Mouse (Mus musculus) stomach, postnatal 0 days (tissue): ENCODE data around the gene 1700028K03Rik. TPM values are rescaled to one million over a fixed set of nuclear protein-coding genes. Genes with fewer than 3 reads are reported as not detected.

ENCODE experiments used
- ATAC-seq: fragments of 200-750 bp; cut with Nextera tagmentation; 2 replicates; pipeline ENCODE4 v1.8.0; 2017; ENCODE audit not compliant: low FRiP score, low TSS enrichment
- DNase-seq: peaks from one replicate; pipeline ENCODE4 v3.0.0-alpha.2; 2016; ENCODE audit warnings: low spot score
- H3K27ac ChIP-seq: fragments of 300-500 bp; sonication (generic); replicated peaks from 2 replicates; pipeline ENCODE4 v1.5.1; 2014; ENCODE audit warnings: mild to moderate bottlenecking, control low read depth
- H3K27me3 ChIP-seq: fragments of 300-500 bp; sonication (generic); 2 replicates; pipeline ENCODE4 v1.6.1; 2014; ENCODE audit warnings: low read length; ENCODE audit not compliant: control insufficient read depth, insufficient read depth
- H3K36me3 ChIP-seq: fragments of 300-500 bp; sonication (generic); 2 replicates; pipeline ENCODE4 v1.6.1; 2014; ENCODE audit warnings: low read length, mixed read lengths; ENCODE audit not compliant: control insufficient read depth, insufficient read depth
- H3K4me1 ChIP-seq: fragments of 300-500 bp; sonication (generic); replicated peaks from 2 replicates; pipeline ENCODE4 v1.6.1; 2014; ENCODE audit warnings: antibody characterized with exemption; ENCODE audit not compliant: control insufficient read depth, insufficient read depth
- H3K4me2 ChIP-seq: fragments of 300-500 bp; sonication (generic); replicated peaks from 2 replicates; pipeline ENCODE4 v1.6.1; 2014; ENCODE audit warnings: low read depth, mild to moderate bottlenecking, control low read depth, moderate library complexity
- H3K4me3 ChIP-seq: fragments of 300-500 bp; sonication (generic); 2 replicates; pipeline ENCODE4 v1.5.1; 2014; ENCODE audit warnings: low read depth, low read length, control low read depth
- H3K9ac ChIP-seq: fragments of 300-500 bp; sonication (generic); 2 replicates; pipeline ENCODE4 v1.6.1; 2014; ENCODE audit warnings: mild to moderate bottlenecking, low read length, control low read depth, mixed read lengths
- H3K9me3 ChIP-seq: fragments of 300-500 bp; sonication (generic); 2 replicates; pipeline ENCODE4 v1.6.1; 2016; ENCODE audit warnings: low read length; ENCODE audit not compliant: control insufficient read depth
- CTCF ChIP-seq: IDR thresholded peaks from 2 replicates; pipeline ENCODE4 v1.5.1; 2016; ENCODE audit warnings: antibody characterized with exemption, low read depth, mild to moderate bottlenecking, moderate library complexity
- EP300 ChIP-seq: optimal IDR thresholded peaks from 2 replicates; pipeline ENCODE3; 2016; ENCODE audit warnings: antibody characterized with exemption
- WGBS: fragments of 180-500 bp; shearing (Covaris S2); extraction: QIAGEN DNeasy Blood & Tissue Kit; methylation state at CpG from one replicate; pipeline ENCODE4 v1.1.7; 2014; 5-methylcytosine and 5-hydroxymethylcytosine counted together
- polyA plus RNA-seq: library from polyadenylated mRNA; unstranded; fragments of >200 nt; fragmentation: Nextera tagmentation; extraction: Ambion mirVana; gene quantifications from 2 replicates; pipeline ENCODE4 v1.2.1, GENCODE M21; 2015

Gene 1700028K03Rik
- polyA plus RNA-seq, 1 experiment from 2014 or later = 0.04 TPM

- H3K9ac ChIP-seq = peak within 1 kb of the TSS; percentile 79
- H3K27ac ChIP-seq = peak within 1 kb of the TSS; percentile 86
- ATAC-seq = peak; percentile 97
- no peaks in the 10 kb centered on the region for H3K4me1 ChIP-seq
- H3K4me3 ChIP-seq = peak within 1 kb of the TSS; percentile 69
- peak; percentile 93 for DNase-seq
- peak within 1 kb of the TSS; percentile 64 for H3K4me2 ChIP-seq
- H3K27me3 ChIP-seq = no peaks in the 10 kb centered on the region
- under 1% methylated on average over 30 of the region's 64 CpGs for WGBS
- H3K9me3 ChIP-seq = no peaks in the 10 kb centered on the region
- no peak for TF ChIP-seq EP300
- peak; percentile 13; the same call in 1 of the 2 replicates for TF ChIP-seq CTCF
- H3K36me3 ChIP-seq = no peaks in the 10 kb centered on the region
Measured at GRCm38 (mm10) chr5:107597301-107598077, 63.0 kb downstream of the 1700028K03Rik start, which contains the start of the genes Rpap2 and Glmn. Gene Rpap2 (plus strand): TSS chr5:107597373. Gene Glmn (minus strand): TSS chr5:107597888.

GRCm38 (mm10) chr5:107598380-107598779, 63.9 kb downstream of the 1700028K03Rik start:
- no peak overlapping the region; the same call in 1 of the 2 replicates for H3K27ac ChIP-seq
- no peaks in the 10 kb centered on the region for H3K27me3 ChIP-seq
- no peak for DNase-seq
- no peak for TF ChIP-seq EP300
- no peak for TF ChIP-seq CTCF
- peak overlapping the region; percentile 69 for H3K4me3 ChIP-seq
- peaks cover 5% of the 10 kb centered on the region; the same call in 1 of the 2 replicates for H3K36me3 ChIP-seq
- WGBS = 34% methylated on average over 4 of the region's 4 CpGs
- no peaks in the 10 kb centered on the region for H3K4me1 ChIP-seq
- H3K9ac ChIP-seq = no peak overlapping the region; the same call in none of the 2 replicates
- ATAC-seq = no peak
- H3K9me3 ChIP-seq = no peaks in the 10 kb centered on the region
- H3K4me2 ChIP-seq = peak overlapping the region; percentile 64

Other genes starting within 250 kb of the 1700028K03Rik start
- gene Tgfbr3, start 245.1 kb upstream of the 1700028K03Rik start, polyA plus RNA-seq = 10.6 and 11.9 TPM in 2 replicates
- gene Brdt, start 203.6 kb upstream of the 1700028K03Rik start, polyA plus RNA-seq = 1.1 and 1.3 TPM in 2 replicates
- gene Ephx4, start 132.0 kb upstream of the 1700028K03Rik start, polyA plus RNA-seq = 4.7 and 6.1 TPM in 2 replicates
- not detected in 2 replicates for gene Lpcat2b, start 103.2 kb upstream of the 1700028K03Rik start, polyA plus RNA-seq
- 2.2 and 2.3 TPM in 2 replicates for gene Btbd8, start 96.7 kb upstream of the 1700028K03Rik start, polyA plus RNA-seq
- 0.11 and 0.13 TPM in 2 replicates for gene Gm42669, start 27.1 kb upstream of the 1700028K03Rik start, polyA plus RNA-seq
- 10.2 and 10.4 TPM in 2 replicates for gene Rpap2, start 62.7 kb downstream of the 1700028K03Rik start, polyA plus RNA-seq
- 15.9 and 16.3 TPM in 2 replicates for gene Glmn, start 63.2 kb downstream of the 1700028K03Rik start, polyA plus RNA-seq
- gene Gfi1, start 191.3 kb downstream of the 1700028K03Rik start, polyA plus RNA-seq = 0.10 TPM in 1 of 2 replicates, not detected in the other